Mouse (Mus musculus): ENCODE measurements at regions not wholly inside any gene's neighbourhood (a gene's known extent, or its start where the extent isn't known, plus 50 kb on each side); places are given as distances from the start of the nearest gene placed in this dataset.

DNA sequence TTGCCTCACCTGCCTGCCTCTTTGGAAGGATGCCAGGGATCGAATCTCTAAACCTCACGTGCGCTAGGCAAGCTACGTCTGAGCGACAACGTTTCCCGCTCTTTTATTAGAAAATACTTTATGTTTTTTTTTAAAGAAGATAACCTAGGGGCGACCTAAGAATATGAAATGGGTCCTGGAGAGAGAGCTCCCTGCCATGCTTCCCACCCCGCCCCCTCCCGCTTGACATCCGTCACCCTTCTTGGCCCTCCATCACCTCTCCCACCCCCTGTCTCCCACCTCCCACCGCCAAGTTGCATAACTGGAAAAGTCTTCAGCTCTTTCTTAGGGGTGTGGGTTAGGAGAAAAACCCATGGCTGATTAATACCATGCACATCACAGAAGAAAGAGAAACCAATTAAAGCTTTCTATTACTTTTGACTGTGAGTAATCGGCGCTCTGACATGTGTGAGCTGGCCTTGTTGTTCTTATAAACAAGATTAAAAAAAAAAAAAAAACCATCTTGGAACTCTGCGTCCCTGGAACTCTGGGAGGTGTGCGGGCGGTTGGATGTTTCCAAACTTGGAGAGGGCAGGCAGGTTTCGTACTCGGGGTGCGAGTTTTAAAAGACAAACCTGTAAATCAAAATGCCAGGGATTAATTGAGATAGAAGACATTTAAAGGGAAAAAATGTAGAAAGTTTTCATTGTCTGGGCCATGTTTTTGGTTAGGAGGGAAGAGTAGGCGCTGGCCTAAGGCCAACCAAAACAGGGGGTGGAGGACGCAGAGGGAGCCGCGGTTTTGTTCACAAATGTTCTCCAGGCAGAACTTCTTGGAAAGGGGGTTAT lies 77.8 kb upstream of the Errfi1 start:
- H3K4me3 ChIP-seq (replicated peaks; ENCODE audit: insufficient read depth, low read depth, low read length), result no peak overlapping the region
- 80% methylated on average over 24 of the region's 24 CpGs for WGBS
- H3K4me1 ChIP-seq (ENCODE audit: control insufficient read depth, insufficient read depth, low read length), result no peaks in the 10 kb centered on the region
- no peak for DNase-seq
- TF ChIP-seq CTCF (IDR thresholded peaks at IDR 0.05; ENCODE audit: borderline replicate concordance, insufficient read depth, low read depth, low read length) (no peak), POLR2A (IDR thresholded peaks at IDR 0.05; ENCODE audit: borderline replicate concordance, insufficient read depth, low read length) (no peak)
- H3K27me3 ChIP-seq (ENCODE audit: control insufficient read depth, insufficient read depth, low read length), result no peaks in the 10 kb centered on the region
- H3K27ac ChIP-seq (ENCODE audit: insufficient read depth, low read length), result no peak overlapping the region

DNA sequence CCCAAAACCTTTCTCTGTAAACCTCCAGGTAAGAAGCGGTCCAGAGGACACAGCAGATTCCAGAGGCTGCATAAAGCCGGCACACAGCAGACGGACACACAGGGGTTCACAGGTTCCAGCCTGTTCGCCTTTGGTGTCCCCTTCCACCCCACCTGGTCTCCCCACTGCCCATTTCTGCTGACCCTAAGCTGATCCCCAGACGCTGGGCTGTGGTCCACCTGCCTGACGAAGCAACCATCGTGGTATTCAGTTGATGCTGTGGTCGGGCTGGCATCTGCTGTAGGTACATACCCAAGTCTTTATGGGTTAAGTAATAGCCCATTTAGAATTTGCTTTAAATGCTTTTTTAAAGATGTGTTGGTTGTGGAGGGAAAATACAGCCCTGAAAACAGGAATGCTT lies 78.4 kb upstream of the Errfi1 start:
- no peaks in the 10 kb centered on the region for H3K4me1 ChIP-seq (ENCODE audit: control insufficient read depth, insufficient read depth, low read length)

DNA sequence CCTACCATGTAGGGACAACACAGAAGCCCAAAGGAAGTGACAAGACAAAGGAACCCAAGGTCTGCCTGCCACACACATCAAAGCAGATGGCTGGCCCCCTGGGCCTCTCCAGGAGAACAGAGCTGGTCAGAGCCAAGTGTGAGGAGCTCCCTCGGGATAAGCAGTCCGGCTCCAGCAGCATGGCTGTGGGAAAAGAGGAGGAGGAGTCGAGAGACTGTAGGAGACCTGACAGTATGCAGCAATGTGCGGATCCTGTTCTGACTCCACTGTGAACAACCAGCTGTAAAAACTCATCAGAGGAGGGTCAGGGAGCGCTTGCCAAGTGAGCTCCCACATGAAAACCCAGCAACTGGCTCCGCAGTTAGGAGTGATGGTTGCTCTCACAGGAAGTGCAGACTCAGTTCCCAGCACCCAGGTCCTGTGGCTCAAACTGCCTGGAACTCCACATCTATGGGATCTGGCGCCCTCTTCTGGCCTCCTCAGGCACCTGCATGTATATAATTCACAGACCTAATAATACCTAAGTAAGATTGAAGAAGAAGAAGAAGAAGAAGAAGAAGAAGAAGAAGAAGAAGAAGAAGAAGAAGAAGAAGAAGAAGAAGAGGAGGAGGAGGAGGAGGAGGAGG lies 79.3 kb upstream of the Errfi1 start:
- no peak for TF ChIP-seq POLR2A (IDR thresholded peaks at IDR 0.05; ENCODE audit: borderline replicate concordance, insufficient read depth, low read length)
- TF ChIP-seq CTCF (IDR thresholded peaks at IDR 0.05; ENCODE audit: borderline replicate concordance, insufficient read depth, low read depth, low read length), result no peak
- no peak overlapping the region for H3K4me3 ChIP-seq (replicated peaks; ENCODE audit: insufficient read depth, low read depth, low read length)
- DNase-seq, result no peak
- no peaks in the 10 kb centered on the region for H3K4me1 ChIP-seq (ENCODE audit: control insufficient read depth, insufficient read depth, low read length)
- 69% methylated on average over 7 of the region's 7 CpGs for WGBS
- H3K27me3 ChIP-seq (ENCODE audit: control insufficient read depth, insufficient read depth, low read length), result no peaks in the 10 kb centered on the region
- H3K27ac ChIP-seq (ENCODE audit: insufficient read depth, low read length), result no peak overlapping the region

More for the DNA sequence above, 78.4 kb upstream of the Errfi1 start:
- no peak for DNase-seq
- H3K27me3 ChIP-seq (ENCODE audit: control insufficient read depth, insufficient read depth, low read length), result no peaks in the 10 kb centered on the region
- WGBS, result 92% methylated on average over 8 of the region's 8 CpGs
- H3K4me3 ChIP-seq (replicated peaks; ENCODE audit: insufficient read depth, low read depth, low read length), result no peak overlapping the region
- TF ChIP-seq CTCF (IDR thresholded peaks at IDR 0.05; ENCODE audit: borderline replicate concordance, insufficient read depth, low read depth, low read length), result no peak
- TF ChIP-seq POLR2A (IDR thresholded peaks at IDR 0.05; ENCODE audit: borderline replicate concordance, insufficient read depth, low read length), result no peak
- H3K27ac ChIP-seq (ENCODE audit: insufficient read depth, low read length), result no peak overlapping the region

DNA sequence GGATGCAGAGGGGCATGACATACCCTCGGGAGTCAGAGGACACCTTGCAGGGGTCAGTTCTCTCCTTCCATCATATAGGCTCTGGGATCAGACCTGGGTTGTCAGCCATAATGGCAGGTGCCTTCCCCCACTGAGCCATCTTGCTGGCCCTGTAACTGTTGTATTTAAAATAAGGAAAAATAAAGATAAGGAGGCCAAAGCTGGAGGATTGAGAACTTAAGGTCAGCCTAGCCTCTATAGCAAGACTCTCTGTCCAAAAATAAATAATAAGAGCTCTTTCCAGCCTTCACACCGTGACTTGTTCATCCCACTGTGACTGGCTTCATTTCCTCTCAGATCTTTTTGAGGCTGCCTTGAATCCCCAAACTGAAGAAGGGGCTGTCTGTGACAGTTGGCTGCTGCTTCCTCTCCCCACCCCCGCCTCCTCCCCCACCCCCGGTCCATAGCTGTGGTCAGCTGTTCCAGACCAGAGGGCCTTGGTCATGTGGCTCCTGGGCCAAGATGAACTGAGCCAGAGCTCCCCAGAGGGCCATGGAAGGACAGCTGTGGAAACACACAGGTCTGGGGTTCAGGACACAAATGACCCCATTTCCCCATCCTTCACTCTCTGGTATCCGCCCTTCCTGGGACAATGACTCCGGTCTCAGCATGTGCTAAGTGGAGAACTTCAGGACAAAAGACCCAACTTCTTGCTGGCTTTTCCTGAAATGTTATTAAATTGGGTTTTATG lies 81.6 kb upstream of the Errfi1 start:
- no peaks in the 10 kb centered on the region for H3K4me1 ChIP-seq (ENCODE audit: control insufficient read depth, insufficient read depth, low read length)
- TF ChIP-seq CTCF (IDR thresholded peaks at IDR 0.05; ENCODE audit: borderline replicate concordance, insufficient read depth, low read depth, low read length), result no peak
- no peak for TF ChIP-seq POLR2A (IDR thresholded peaks at IDR 0.05; ENCODE audit: borderline replicate concordance, insufficient read depth, low read length)
- no peak overlapping the region for H3K4me3 ChIP-seq (replicated peaks; ENCODE audit: insufficient read depth, low read depth, low read length)
- no peak overlapping the region for H3K27ac ChIP-seq (ENCODE audit: insufficient read depth, low read length)
- H3K27me3 ChIP-seq (ENCODE audit: control insufficient read depth, insufficient read depth, low read length), result no peaks in the 10 kb centered on the region
- 77% methylated on average over 6 of the region's 6 CpGs for WGBS
- DNase-seq, result peak in 1 of 2 experiments; percentile 11

DNA sequence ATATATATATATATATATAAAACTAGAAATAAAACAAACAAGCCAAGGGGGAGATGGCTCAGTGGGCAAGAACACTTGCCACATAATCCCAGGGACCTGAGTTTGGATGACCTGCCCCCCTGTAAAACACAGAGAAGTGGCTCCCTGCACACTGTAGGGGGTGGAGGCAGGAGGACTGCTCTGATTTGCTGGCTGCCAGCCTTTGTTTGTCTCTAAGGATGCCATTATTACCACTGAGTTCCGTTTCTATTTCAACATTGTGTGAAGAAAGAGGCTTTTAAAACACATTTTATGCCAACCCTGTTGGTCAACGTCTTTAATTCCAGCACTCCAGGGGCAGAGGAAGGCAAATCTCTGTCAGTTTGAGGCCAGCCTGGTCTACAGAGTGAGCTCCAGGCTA lies 82.2 kb upstream of the Errfi1 start:
- H3K27me3 ChIP-seq (ENCODE audit: control insufficient read depth, insufficient read depth, low read length), result no peaks in the 10 kb centered on the region
- H3K4me1 ChIP-seq (ENCODE audit: control insufficient read depth, insufficient read depth, low read length), result no peaks in the 10 kb centered on the region
- TF ChIP-seq CTCF (IDR thresholded peaks at IDR 0.05; ENCODE audit: borderline replicate concordance, insufficient read depth, low read depth, low read length) (no peak), POLR2A (IDR thresholded peaks at IDR 0.05; ENCODE audit: borderline replicate concordance, insufficient read depth, low read length) (no peak)
- no peak for DNase-seq
- 22% methylated on average over 2 of the region's 2 CpGs for WGBS
- no peak overlapping the region for H3K4me3 ChIP-seq (replicated peaks; ENCODE audit: insufficient read depth, low read depth, low read length)
- H3K27ac ChIP-seq (ENCODE audit: insufficient read depth, low read length), result no peak overlapping the region

DNA sequence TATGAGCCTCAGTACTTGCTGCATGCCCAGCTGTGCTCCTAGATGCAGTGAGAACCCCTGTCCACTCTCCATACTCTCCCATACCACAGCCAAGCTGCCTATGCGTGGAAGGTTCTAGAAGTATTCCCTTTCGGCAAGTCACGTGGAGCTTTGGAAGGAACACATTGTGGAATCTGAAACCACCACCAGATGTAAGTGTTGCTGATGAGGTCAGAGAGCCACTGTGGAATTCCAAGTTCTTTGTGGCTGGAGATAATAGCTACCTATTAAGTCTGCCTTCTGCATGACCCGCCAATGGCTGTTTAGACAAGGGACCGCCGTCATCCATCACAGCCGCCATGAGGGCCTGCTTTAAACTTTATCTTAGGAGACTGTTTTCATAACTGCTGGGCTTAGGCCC lies 84.7 kb upstream of the Errfi1 start:
- no peak for DNase-seq
- WGBS, result 89% methylated on average over 7 of the region's 7 CpGs
- TF ChIP-seq CTCF (IDR thresholded peaks at IDR 0.05; ENCODE audit: borderline replicate concordance, insufficient read depth, low read depth, low read length) (no peak), POLR2A (IDR thresholded peaks at IDR 0.05; ENCODE audit: borderline replicate concordance, insufficient read depth, low read length) (no peak)
- Histone ChIP-seq H3K27me3 (ENCODE audit: control insufficient read depth, insufficient read depth, low read length) (no peaks in the 10 kb centered on the region), H3K4me3 (replicated peaks; ENCODE audit: insufficient read depth, low read depth, low read length) (no peak overlapping the region), H3K4me1 (ENCODE audit: control insufficient read depth, insufficient read depth, low read length) (no peaks in the 10 kb centered on the region), H3K27ac (ENCODE audit: insufficient read depth, low read length) (no peak overlapping the region)

DNA sequence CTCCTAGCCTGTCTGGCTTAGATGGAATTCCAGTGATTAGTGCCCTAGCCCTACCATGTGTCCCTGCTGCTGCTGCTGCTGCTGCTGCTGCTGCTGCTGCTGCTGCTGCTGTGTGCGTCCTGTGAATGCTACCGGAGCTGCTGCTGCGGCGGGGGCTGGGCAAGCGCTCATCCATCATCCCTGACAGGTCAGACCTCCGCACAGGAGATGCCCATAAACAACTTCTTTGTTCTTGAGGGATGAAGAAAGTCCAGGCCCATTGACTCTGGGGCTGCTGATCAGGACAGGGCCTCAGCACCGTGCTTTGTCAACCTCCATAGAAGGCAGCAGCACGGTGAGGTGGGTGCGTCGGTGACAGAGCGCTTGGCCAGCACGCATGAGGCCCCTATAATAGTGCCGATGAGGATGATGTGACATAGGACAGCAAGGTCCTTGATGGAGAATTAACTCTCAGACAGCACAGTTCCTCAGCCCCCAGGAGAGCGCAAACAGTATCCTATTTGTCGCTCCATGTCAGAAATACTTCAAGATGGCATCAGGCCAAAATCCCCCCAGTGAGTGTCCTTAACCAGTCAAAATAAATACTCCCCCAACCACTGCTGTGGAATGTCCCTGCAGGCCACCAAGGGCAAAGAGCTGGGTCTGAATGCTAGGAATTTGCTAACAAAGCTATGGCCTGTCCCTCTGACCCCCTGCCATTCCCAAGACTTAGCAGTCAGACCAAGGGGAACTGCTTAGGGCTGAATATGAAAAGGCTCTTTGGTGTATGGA lies 95.1 kb upstream of the Errfi1 start:
- Histone ChIP-seq H3K27ac (ENCODE audit: insufficient read depth, low read length) (no peak overlapping the region), H3K4me3 (replicated peaks; ENCODE audit: insufficient read depth, low read depth, low read length) (no peak overlapping the region), H3K4me1 (ENCODE audit: control insufficient read depth, insufficient read depth, low read length) (no peaks in the 10 kb centered on the region; the same call in 1 of the 2 replicates), H3K27me3 (ENCODE audit: control insufficient read depth, insufficient read depth, low read length) (no peaks in the 10 kb centered on the region)
- 27% methylated on average over 15 of the region's 15 CpGs for WGBS
- no peak for TF ChIP-seq CTCF (IDR thresholded peaks at IDR 0.05; ENCODE audit: borderline replicate concordance, insufficient read depth, low read depth, low read length)
- no peak for TF ChIP-seq POLR2A (IDR thresholded peaks at IDR 0.05; ENCODE audit: borderline replicate concordance, insufficient read depth, low read length)
- no peak for DNase-seq
